Mouse (Mus musculus) lung, postnatal 25 days (tissue): ENCODE data around the gene Gab1.
A peak's percentile ranks its signal among the peaks of the same experiment; 100 is the strongest.

Experiments used
- DNase-seq: peaks from one replicate; pipeline ENCODE4 v3.0.0; 2022; ENCODE audit warnings: low spot score

Gab1 gene

DNA sequence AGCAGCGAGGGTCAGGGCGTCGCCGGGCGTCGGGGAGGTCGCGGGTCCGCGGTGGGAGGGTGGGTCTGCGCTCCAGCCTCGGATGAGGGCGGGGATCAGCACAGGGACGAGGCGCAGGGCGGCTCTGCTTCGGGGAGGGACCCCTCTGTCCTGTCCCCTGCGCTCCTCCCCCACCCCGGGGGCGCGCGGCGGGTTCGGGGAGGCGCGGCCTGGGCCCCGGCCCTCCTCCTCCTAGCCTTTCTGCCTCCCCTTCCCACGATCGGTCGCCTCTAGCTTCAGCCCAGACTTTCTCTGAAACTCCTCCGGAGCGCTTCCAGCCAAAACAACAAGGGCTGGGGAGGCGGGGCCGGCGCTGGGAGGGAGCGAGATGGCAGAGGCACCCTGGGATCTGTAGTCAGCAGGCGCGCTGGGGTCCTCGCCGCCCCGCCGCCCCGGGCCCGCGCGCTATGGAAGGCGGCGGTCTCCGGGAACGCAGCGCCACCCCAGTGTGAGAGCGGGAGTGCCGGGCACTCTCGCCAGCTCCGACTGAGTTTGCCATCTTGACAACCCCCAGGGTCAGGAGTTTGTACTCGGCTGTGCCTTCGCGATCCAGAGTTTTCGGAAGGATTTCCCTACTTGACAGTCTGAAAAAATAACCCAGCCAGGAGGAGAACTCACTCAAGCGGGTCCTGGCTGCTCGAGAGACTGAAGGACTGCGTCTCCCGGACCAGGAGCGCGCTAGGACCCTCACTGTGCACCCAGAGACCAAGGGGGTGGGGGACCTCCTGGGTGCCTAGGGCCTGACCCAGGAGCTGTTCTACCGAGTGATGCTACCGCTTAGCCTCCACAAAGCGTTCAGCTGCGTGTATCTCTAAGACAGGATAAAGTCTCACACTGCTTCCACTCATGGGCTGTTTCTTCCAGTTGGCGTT, at the start of gene Gab1:
Gene Gab1, minus strand, starts transcription at position 324 of the 911 bp plus-strand sequence.
- peak; percentile 92 for DNase-seq

DNA sequence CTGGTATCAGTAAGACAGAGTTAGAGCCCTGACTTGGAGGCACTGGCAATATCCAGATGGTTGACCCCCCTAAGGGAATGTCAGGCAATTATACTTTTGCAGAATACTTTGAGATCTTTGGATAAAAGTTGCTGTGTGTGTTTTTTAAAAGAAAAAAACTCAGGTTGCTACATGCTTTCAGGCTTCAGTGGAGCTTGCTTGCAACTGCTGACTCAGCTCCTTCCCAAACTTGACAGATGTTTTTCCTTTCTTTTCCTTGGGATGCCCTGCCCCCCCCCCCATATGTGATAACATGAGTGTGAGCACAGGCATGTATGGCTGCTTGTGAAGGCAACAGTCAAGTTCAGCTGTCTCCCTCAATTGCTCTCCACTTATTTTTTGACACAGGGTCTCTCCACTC, 48.5 kb upstream of the Gab1 start:
- no peak for DNase-seq

DNA sequence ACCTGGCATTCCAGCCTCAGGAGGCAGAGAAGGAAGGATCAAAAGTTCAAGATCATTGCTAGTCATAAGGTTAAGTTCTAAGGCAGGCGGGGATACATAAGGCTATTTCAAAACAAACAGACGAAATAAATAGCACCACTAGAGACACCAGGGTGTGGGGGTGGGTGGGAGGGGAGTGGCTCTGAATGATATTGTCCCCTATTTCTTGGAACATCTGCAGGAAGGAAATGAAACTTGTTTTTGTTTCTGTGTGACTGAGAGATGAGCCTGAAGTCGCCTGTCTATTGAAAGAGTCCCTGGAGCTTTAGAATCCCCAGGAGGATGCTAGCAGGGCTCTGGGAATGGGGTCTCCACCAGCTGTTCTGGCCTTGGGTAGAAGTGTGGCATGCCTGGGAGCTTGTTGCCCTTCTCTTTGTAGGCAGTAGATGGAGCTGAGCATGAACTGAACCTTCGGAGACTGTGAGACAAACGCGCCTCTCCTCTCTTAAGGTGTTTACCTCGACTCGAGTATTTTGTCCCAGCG, 43.5 kb upstream of the Gab1 start:
- DNase-seq = no peak

DNA sequence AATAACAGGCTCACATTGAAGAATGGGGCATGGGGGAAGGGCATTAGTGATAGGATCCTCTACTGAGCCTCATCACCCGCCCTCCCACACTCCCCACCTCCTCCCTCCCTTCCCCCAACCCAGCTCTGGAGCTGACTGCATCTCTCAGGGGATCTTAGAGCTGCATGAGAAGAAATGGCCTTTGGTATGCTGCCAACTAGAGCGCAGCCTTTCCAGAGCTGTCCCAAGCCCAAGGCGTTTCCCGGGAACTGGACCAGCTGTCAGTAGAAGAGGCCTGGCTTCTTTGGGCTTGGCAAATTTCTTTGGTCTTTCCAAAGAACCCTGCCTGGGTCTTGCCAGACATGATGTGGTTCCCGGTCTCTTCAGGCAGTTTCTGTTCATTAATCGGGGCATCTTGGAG, 42.3 kb upstream of the Gab1 start:
- peak; percentile 81 for DNase-seq

DNA sequence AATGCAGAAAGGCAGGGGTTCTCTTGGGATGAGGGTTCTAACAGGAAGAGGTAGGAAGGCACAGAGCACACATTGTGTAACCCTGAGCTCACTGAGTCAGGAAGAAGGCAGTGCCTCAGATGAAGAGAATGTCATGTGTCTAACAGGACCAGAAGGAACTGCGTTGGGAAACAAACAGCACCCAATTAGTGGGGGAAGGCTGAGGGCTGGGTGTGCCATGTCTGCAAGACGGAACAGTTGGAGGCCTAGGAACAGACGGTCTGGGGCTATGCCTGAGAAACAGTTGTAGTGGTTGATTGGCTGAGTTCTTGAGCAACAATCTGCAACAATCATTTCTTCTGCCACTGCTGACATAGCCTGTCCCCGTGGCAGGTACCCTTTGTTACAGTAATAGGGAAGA, 38.8 kb upstream of the Gab1 start:
- peak; percentile 43 for DNase-seq

DNA sequence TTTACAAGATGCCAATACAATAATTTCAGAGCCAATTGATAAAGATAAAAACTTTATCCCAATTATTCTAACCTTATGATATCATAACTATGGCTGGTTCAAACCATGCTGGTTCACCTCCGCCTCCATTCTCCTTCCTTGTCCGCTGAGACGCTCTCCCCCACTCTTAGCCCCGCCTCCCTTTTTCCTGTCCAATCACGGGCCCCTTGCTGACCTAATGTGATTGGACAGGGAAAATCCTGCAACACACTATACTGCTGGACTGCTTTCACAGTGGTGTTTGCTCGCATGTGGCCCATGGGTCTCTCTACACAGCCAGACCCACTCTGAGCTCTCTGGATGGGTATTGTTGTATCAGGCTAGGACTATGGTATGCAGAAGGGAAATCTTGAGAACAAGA, 38.2 kb upstream of the Gab1 start:
- DNase-seq = no peak

DNA sequence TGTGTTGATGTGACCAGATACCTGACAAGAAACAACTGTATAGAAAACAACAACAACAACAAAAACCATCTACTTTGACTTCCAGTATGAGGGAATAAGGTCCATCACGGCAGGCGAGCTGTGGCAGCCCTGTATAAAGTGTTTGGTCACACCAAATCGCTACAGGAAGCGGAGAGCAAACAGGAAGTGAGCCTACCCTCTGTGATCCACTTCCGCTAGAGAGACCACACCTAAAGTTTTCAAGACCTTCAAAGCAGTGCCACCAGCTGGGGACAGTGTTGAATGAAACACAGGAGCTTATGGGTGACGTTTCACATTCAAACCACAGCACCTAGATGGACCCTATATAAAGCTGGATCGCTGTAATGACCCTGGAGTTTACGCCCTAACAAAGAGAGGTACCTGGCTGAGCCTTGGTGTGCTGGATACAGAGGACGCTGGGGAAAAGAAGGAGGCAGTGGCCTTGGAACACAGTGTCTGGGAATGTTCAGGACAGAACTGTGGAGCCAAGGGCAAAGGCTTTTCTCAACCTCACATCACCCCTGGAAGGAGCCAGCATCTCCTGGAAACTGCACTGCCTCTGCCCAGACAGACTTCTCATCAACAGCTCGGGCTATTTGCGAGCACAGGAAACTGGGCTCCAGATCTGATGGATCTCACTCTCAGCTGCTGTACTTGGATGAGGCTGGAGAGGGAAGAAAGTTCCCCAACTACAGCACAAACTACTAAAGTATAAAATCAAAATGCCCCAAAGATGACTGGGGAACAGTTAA, 36.3 kb upstream of the Gab1 start:
- DNase-seq = peak; percentile 42

DNA sequence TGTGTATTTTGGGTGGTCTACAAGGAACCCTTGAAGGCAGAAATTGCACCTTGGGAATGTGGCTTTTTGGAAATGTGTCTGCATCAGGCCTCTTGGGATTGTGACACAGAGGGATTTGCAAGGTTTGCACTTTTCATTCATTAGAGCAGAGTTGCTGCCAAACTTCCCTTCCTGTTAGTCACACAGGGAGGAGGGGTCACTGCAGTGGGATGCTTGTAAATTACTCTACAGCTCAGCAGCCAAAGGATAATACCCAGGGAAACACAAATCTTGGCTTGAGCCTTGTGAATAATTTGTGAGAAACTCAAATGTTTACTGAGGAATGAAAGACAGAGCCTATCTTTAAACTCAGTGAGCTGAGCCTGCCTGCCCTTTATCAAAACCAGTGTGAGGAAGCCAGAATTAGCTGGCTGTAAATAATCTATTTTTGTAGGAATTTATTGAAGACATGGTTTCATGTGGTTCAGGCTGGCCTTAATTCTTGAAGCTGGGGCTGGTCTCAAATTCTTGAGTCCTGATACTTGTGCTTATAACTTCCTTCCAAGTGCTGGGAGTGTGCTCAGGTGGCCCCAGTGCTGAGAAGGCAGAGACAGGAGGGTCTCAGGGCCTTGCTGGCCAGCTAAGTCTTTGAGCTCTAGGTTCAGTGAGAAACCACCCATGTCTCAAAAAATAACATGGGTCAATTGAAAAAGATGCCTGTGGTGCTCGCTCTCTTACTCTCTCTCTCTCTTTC, 32.9 kb upstream of the Gab1 start:
- DNase-seq = peak; percentile 41

DNA sequence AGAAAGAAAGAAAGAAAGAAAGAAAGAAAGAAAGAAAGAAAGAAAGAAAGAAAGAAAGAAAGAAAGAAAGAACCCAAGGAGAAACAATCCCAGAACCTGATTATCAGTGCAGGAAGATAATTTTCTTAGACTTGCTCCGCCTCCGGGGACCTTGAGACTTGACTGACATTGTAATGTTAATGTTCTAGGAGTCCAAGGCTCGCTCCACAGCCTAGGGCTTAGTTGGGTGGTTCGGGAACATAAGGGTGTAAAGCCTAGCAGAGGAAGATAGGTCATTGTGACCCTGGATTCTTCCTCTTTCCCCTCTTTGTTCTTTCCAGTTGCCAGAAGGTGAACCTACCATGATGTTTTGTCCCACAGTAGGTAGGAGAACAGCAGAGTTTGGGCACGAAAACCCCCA, 31.1 kb upstream of the Gab1 start:
- DNase-seq = no peak

DNA sequence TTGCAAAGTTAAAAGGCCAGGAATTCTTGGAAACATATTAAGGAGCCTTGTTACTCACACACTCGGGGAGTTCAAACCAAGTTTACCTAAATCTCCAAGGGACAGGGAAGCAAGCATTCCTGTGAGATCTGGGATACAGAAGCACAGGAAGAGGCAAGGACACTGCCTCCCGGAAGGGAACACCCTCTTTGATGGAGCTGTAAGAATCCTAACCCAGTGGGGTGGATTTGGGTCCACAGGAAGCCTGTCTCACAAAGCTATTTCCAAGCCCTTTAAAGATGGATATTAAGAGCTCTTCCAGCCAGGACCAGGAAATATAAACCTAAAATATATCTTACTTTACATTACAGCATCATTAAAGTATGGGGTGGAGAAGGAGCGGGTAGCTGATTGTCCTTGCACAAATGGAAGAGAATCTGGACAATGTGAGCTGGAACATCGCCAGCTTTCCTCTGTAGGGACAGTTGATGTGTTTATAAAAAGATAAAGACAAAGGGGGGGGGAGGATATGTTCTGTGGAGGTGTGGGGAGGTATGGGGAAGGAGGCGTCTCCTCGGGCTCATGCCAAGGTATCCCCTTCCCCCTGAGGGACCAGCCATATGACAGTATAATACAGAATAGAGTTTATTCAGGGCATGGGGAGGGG, 28.1 kb upstream of the Gab1 start:
- DNase-seq = peak; percentile 28

DNA sequence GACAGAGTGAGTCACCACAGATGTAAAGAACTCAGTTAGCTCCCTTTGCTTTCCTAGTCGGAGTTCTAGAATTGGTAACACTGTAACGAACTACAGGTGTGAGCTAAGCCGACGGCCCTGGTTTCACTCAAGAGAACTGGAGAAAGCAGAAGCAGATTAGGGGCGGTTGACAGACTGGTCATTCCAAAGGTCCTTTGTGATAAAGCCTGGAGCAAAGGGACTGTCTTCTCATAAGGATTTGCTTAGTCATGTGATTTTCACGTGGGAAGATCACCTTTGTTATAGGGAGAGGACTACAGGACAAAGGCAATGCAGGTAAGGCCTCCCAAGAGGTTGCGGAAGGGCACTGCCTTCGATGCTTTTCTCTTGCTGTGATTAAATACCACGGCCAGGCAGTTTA, 22.0 kb upstream of the Gab1 start:
- DNase-seq = no peak

DNA sequence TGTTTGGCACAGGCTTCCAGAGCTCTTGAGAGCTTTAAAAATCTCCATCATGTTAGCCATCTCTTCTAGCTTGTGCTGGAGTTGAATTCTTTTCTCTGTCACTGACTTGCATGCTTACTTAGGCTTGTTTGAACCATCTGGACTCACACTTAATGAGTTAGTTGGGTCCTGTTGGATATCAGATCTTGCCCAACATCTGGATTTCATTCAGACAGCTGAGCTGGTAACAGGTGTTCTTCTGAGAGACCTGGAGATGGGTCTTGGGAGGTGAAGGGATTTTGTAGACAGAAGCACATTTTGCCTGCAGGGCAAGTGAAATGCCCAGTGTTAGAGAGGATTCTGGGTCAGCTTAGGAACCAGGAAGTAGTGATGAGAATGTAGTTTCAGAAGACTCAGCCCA, 19.0 kb upstream of the Gab1 start:
- DNase-seq = no peak

DNA sequence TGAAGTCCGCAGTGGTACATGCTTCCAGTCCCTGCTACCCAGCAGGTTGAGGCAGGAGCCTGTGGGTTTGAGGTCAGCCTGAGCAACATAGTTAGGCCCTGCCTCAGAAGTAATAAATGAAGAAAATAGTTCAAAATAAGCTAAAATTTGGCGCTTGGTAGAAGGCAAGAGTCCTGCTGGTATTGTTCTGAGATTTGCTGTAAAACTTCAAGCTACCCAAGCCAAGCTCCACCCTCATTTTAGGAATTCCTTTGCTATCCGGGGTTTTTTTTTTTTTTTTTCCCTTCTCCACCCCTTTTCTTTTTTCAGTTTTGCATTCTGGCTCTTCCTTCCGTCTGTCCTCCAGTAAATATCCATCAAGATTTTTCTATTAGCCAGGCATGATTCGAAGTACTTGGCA, 15.7 kb upstream of the Gab1 start:
- DNase-seq = no peak

DNA sequence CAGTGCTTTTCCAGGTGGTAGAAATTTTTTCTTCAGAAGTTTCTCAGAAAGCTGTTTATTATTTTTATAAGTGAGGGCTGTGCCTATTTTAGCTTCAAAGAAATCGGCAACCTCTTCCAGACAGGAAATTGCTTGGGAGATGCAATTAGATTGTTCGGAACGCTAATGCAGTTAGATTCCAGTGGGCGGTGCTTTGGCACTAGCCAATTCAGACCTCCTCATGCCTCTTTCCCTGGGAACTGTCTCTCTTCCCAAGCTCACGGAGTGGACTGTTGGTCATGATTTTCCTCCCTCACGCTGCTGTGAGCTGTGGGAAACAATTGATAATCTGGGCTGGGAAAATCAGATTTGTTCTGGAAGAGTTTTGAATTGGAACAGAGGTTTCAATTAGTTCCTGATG, 15.1 kb upstream of the Gab1 start:
- DNase-seq = peak; percentile 32

DNA sequence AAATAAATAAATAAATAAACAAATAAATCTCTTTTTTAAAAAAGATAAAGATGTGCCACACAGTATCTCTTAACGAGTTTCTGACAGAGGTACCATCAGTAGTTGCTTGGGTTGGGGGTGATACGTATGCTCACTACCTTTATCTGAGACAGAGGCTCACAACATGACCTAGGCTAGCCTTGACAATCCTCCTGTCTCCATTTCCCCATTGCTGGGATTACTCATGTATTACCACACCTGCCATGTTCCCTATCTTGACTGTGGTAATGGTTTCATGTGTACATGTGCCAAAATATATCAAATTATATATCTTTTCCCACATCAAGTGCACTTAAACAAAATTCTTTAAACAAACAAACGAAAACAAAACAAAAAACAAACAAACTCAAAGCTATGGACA, 14.2 kb upstream of the Gab1 start:
- DNase-seq = no peak

DNA sequence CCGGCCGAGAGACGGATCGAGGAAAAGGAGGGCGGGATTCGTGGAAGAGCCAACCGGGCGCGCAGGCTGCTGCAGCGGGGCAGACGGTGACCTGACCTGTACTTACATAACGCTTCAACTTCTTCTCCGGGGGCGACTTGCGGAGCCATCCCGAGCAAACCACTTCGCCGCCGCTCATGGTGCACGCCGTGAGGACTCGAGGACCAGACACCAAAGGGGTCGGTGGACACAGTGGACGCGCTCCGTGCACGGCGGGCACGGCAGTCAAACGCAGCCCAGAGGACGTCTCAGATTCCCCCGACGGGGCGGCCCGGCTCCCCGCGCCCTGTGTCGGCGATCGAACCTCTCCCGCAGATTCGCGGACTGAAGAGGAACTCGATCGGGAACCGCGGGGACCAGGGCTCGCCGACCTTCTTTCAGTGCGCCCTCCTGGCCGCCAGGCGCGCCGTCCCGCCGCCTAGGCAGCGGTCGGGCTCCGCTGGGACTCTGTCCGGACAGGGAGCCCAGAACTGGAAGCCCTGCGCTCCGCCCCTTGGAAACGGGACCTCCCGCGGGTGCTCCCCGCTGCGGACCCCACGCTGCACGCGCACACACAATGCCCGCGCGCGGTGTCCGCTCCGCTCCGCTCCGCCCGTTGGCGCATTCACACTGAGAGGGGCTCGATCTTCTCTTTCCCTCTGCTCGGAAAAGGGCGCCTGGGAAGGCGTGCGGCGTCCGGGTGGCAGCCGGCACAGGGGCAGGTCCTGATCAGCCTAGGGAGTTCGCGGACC, 708 bp downstream of the Gab1 start:
- peak; percentile 63 for DNase-seq

DNA sequence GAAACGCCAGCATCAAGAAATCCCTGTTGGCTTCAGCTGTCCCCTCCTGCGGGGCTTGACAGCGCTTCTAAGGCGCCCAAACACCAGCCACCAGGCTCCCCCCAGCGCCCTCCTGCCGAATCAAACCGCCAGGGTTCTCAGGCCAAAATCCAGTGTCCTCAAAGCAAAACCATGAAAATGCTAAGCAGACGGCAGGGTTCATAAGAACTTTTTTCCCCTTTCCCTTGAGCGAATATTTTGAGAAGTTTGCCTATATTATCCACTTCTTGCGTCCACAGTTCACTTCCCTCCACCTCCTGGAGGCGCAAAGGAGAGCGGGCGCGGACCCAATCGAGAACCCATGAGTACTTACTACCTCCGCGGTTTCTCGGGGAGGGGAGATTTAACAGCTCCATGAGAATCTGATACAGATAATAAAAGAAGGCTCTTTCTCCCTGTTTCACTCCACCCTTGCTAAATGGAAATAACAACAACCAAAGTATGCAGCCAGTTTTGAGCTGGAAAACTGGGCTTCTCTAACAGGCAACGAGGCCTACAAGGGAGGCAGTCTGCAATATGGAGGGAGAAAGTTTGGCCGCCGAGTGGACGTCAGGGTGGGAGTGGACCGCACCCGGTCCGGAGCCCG, 1.4 kb downstream of the Gab1 start:
- DNase-seq = peak; percentile 69

DNA sequence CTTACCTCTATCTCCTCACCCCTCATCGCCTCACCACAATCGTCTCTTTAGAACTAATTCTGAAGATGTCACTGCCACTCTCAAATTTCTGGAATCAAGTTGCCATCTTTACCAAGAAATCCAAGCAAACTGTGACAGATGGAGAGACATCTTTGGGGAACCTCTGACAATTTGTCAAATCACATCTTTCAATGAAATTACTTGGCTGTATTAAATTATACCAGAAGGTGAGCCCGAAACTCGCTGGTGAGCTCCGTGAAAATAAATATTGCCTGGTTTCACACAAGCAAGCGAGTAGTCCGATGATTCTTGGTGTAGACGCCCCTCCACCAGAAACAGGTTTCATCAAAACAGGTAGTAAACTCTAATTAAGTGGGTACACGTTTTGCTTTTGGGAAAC, 2.2 kb downstream of the Gab1 start:
- no peak for DNase-seq

DNA sequence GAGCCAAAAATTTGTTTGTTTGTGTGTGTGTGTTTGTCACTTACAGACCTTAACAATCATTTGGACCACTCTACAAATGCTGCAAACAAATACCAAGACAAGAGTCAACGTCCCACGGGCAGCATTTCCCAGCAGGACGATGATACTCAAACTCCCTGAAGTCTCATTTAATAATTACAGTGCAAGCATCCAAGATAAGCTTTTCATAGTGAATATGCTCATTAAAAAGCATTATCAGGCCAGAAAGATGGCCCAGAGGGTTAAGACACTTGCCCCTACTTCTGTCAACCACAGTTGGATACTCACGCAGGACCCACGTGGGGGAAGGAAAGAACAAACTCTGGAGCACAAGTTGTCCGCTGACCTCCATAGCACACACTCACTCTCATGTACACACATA, 4.8 kb downstream of the Gab1 start:
- DNase-seq = no peak

DNA sequence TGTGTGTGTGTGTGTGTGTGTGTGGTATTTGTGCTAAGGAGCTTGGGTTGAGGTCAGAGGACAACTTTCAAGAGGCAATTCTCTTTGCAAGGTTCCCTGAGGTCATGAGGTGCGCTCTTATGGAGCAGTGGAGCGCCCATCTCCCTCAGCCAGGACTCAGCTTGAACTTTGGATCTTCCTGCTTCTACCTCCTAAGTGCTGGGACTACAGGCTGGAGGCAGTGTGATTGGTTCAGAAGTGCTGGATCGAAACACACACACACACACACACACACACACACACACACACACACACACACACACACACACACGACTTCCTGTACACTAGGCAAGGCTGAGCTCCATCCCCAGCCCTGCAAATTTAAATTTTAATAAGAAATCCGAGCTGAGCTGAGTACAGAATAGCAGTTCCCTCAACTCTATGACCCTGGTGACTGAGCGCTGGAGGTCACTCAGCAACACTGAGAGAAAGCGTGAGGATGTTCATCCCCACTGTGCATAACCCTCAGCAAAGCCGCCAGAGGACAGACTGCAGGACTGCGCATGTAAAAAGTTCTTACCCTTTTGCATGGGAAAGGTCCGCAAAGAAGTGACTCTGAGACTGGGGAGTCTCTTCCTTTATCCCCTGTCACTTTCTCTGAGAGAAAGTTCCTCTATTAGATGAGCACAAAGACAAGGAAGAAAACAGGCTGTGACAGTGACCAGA, 6.4 kb downstream of the Gab1 start:
- no peak for DNase-seq
